Mouse (Mus musculus): ENCODE data around the gene A730009L09Rik. TPM values are rescaled to one million over a fixed set of nuclear protein-coding genes. Genes with fewer than 3 reads are reported as not detected.

A730009L09Rik gene
- total RNA-seq, 2 experiments from 2014 or later, result not detected

GRCm38 (mm10) chr16:84558113-84558917 lies 43.4 kb downstream of the A730009L09Rik start:
- intact Hi-C loops (cut with DNase I), result no loop called here
- DNase-seq, result no peak

GRCm38 (mm10) chr16:84559569-84560278 lies 44.8 kb downstream of the A730009L09Rik start:
- intact Hi-C loops (cut with DNase I), result loop anchor here (1.0 kb wide), 1 partner anchor 32 kb away; no protein-coding TSS in a partner anchor
- no peak for DNase-seq

GRCm38 (mm10) chr16:84560279-84560602 lies 45.3 kb downstream of the A730009L09Rik start:
- intact Hi-C loops (cut with DNase I), result no loop called here
- DNase-seq, result no peak

Other genes starting within 250 kb of the A730009L09Rik start
- gene Mrpl39, start 220.6 kb downstream of the A730009L09Rik start, total RNA-seq (2021), result 10 to 100 TPM; 39.5 to 45.6 TPM